Mouse (Mus musculus) stomach, embryonic 14.5 days (tissue): ENCODE measurements around the gene Cnih2. TPM values are rescaled to one million over a fixed set of nuclear protein-coding genes. Genes with fewer than 3 reads are reported as not detected.
A peak's percentile ranks its signal among the peaks of the same experiment; 100 is the strongest.

Experiments used
- ATAC-seq: fragments of 200-750 bp; cut with Nextera tagmentation; 2 replicates; pipeline ENCODE4 v1.8.0; 2017; ENCODE audit warnings: low read depth, moderate TSS enrichment; ENCODE audit not compliant: insufficient number of reproducible peaks, insufficient read depth, low FRiP score
- H3K27ac ChIP-seq: fragments of 300-500 bp; sonication (generic); 2 replicates; pipeline ENCODE4 v1.5.1; 2014; ENCODE audit warnings: mild to moderate bottlenecking, low read length, moderate library complexity, mixed read lengths
- H3K27me3 ChIP-seq: fragments of 300-500 bp; sonication (generic); 2 replicates; pipeline ENCODE4 v1.6.1; 2014; ENCODE audit warnings: low read length, control low read depth, mixed read lengths; ENCODE audit not compliant: control insufficient read depth, insufficient read depth
- H3K36me3 ChIP-seq: fragments of 300-500 bp; sonication (generic); 2 replicates; pipeline ENCODE4 v1.6.1; 2014; ENCODE audit warnings: mild to moderate bottlenecking, control low read depth, low read length, moderate library complexity, mixed read lengths; ENCODE audit not compliant: control insufficient read depth, insufficient read depth
- H3K4me1 ChIP-seq: fragments of 300-500 bp; sonication (generic); 2 replicates; pipeline ENCODE4 v1.6.1; 2014; ENCODE audit warnings: low read length, control low read depth, mixed read lengths; ENCODE audit not compliant: control insufficient read depth, insufficient read depth
- H3K4me2 ChIP-seq: fragments of 300-500 bp; sonication (generic); replicated peaks from 2 replicates; pipeline ENCODE4 v1.6.1; 2014; ENCODE audit warnings: low read depth, low read length, control low read depth
- H3K4me3 ChIP-seq: fragments of 300-500 bp; sonication (generic); 2 replicates; pipeline ENCODE4 v1.5.1; 2014; ENCODE audit warnings: low read depth, low read length, control low read depth
- H3K9ac ChIP-seq: fragments of 300-500 bp; sonication (generic); replicated peaks from 2 replicates; pipeline ENCODE4 v1.6.1; 2014; ENCODE audit warnings: low read depth, mild to moderate bottlenecking, control low read depth, low read length, moderate library complexity, mixed read lengths
- H3K9me3 ChIP-seq: fragments of 300-500 bp; sonication (generic); 2 replicates; pipeline ENCODE4 v1.6.1; 2016; ENCODE audit warnings: low read depth, low read length, control low read depth; ENCODE audit not compliant: control insufficient read depth
- WGBS: fragments of 180-500 bp; shearing (Covaris S2); extraction: QIAGEN DNeasy Blood & Tissue Kit; methylation state at CpG from one replicate; pipeline ENCODE4 v1.1.7; 2014; 5-methylcytosine and 5-hydroxymethylcytosine counted together
- polyA plus RNA-seq: library from polyadenylated mRNA; unstranded; fragments of >200 nt; fragmentation: Nextera tagmentation; extraction: Ambion mirVana; gene quantifications from 2 replicates; pipeline ENCODE4 v1.2.1, GENCODE M21; 2014

Cnih2 gene
- polyA plus RNA-seq = 25.8 and 27.3 TPM in 2 replicates

- Histone ChIP-seq H3K9me3 (no peaks in the 10 kb centered on the region), H3K4me2 (peak within 1 kb of the TSS; percentile 98), H3K27me3 (no peaks in the 10 kb centered on the region), H3K36me3 (peaks cover 46% of the 10 kb centered on the region), H3K9ac (peak within 1 kb of the TSS; percentile 77), H3K27ac (peak within 1 kb of the TSS; percentile 39), H3K4me1 (peaks cover 27% of the 10 kb centered on the region), H3K4me3 (peak within 1 kb of the TSS; percentile 65)
- 3% methylated on average over 47 of the region's 48 CpGs for WGBS
- peak; percentile 81 for ATAC-seq
Measured at GRCm38 (mm10) chr19:5098363-5099143, at the start of gene Cnih2. Cnih2 (minus strand) TSS chr19:5098521.

- H3K27ac ChIP-seq = no peak overlapping the region
- no peaks in the 10 kb centered on the region for H3K27me3 ChIP-seq
- H3K4me1 ChIP-seq = no peaks in the 10 kb centered on the region
- H3K4me2 ChIP-seq = no peak overlapping the region
- no peak overlapping the region for H3K4me3 ChIP-seq
- no peaks in the 10 kb centered on the region for H3K9me3 ChIP-seq
- peaks cover 25% of the 10 kb centered on the region for H3K36me3 ChIP-seq
- 4% methylated on average over 2 of the region's 2 CpGs for WGBS
- no peak overlapping the region for H3K9ac ChIP-seq
- 0 out of 2 replicates have a peak, but pooled peaks have one; percentile 42 for ATAC-seq
Measured at GRCm38 (mm10) chr19:5139640-5140039, 41.3 kb upstream of the Cnih2 start.

GRCm38 (mm10) chr19:5131237-5131636 is 32.9 kb upstream of the Cnih2 start:
- 75% methylated on average over 4 of the region's 4 CpGs for WGBS
- no peak for ATAC-seq
- H3K4me3 ChIP-seq = no peak overlapping the region

GRCm38 (mm10) chr19:5129770-5130169 is 31.4 kb upstream of the Cnih2 start:
- no peak overlapping the region for H3K9ac ChIP-seq
- H3K4me2 ChIP-seq = no peak overlapping the region
- H3K27ac ChIP-seq = no peak overlapping the region
- H3K4me3 ChIP-seq = no peak overlapping the region
- ATAC-seq = no peak
- WGBS = 46% methylated on average over 1 of the region's 1 CpGs
- H3K27me3 ChIP-seq = no peaks in the 10 kb centered on the region
- no peaks in the 10 kb centered on the region for H3K4me1 ChIP-seq
- no peaks in the 10 kb centered on the region for H3K9me3 ChIP-seq
- peaks cover 1% of the 10 kb centered on the region; the same call in 1 of the 2 replicates for H3K36me3 ChIP-seq

More at GRCm38 (mm10) chr19:5131237-5131636, 32.9 kb upstream of the Cnih2 start:
- H3K9ac ChIP-seq = no peak overlapping the region
- H3K9me3 ChIP-seq = no peaks in the 10 kb centered on the region
- H3K4me2 ChIP-seq = no peak overlapping the region
- no peaks in the 10 kb centered on the region for H3K27me3 ChIP-seq
- no peaks in the 10 kb centered on the region for H3K4me1 ChIP-seq
- H3K36me3 ChIP-seq = peaks cover 7% of the 10 kb centered on the region; the same call in 1 of the 2 replicates
- no peak overlapping the region for H3K27ac ChIP-seq

GRCm38 (mm10) chr19:5124055-5124614 is 25.8 kb upstream of the Cnih2 start:
- 72% methylated on average over 7 of the region's 7 CpGs for whole genome bisulfite sequencing
- no peaks in the 10 kb centered on the region for H3K4me1 ChIP-seq

GRCm38 (mm10) chr19:5123241-5123640 is 24.9 kb upstream of the Cnih2 start:
- ATAC-seq = no peak
- no peaks in the 10 kb centered on the region for H3K4me1 ChIP-seq
- H3K27me3 ChIP-seq = no peaks in the 10 kb centered on the region
- H3K36me3 ChIP-seq = no peaks in the 10 kb centered on the region
- no peak overlapping the region for H3K4me2 ChIP-seq
- no peak overlapping the region for H3K27ac ChIP-seq
- 84% methylated on average over 3 of the region's 3 CpGs for WGBS
- H3K4me3 ChIP-seq = no peak overlapping the region
- H3K9me3 ChIP-seq = no peaks in the 10 kb centered on the region
- no peak overlapping the region for H3K9ac ChIP-seq

More at GRCm38 (mm10) chr19:5124055-5124614, 25.8 kb upstream of the Cnih2 start:
- no peak overlapping the region for H3K27ac ChIP-seq
- no peak overlapping the region for H3K9ac ChIP-seq
- H3K4me3 ChIP-seq = no peak overlapping the region
- H3K4me2 ChIP-seq = no peak overlapping the region
- no peak for ATAC-seq
- H3K36me3 ChIP-seq = no peaks in the 10 kb centered on the region
- H3K9me3 ChIP-seq = no peaks in the 10 kb centered on the region
- no peaks in the 10 kb centered on the region for H3K27me3 ChIP-seq

GRCm38 (mm10) chr19:5122492-5122891 is 24.2 kb upstream of the Cnih2 start:
- H3K4me1 ChIP-seq = no peaks in the 10 kb centered on the region
- H3K4me2 ChIP-seq = no peak overlapping the region
- no peak overlapping the region for H3K4me3 ChIP-seq
- H3K27me3 ChIP-seq = no peaks in the 10 kb centered on the region
- H3K9me3 ChIP-seq = no peaks in the 10 kb centered on the region
- no peak overlapping the region for H3K9ac ChIP-seq
- WGBS = 68% methylated on average over 10 of the region's 10 CpGs
- no peak overlapping the region for H3K27ac ChIP-seq
- no peaks in the 10 kb centered on the region for H3K36me3 ChIP-seq
- ATAC-seq = no peak

GRCm38 (mm10) chr19:5118384-5118698 is 20.0 kb upstream of the Cnih2 start, which contains the start of gene Klc2:
Klc2 (minus strand) TSS chr19:5118560.
- H3K4me2 ChIP-seq = peak within 1 kb of the TSS; percentile 78
- no peaks in the 10 kb centered on the region for H3K27me3 ChIP-seq
- H3K4me1 ChIP-seq = peaks cover 8% of the 10 kb centered on the region; the same call in 1 of the 2 replicates
- peak; percentile 94 for ATAC-seq
- under 1% methylated on average over 18 of the region's 18 CpGs for WGBS
- peak within 1 kb of the TSS; percentile 88 for H3K4me3 ChIP-seq
- H3K27ac ChIP-seq = peak within 1 kb of the TSS; percentile 86
- no peaks in the 10 kb centered on the region for H3K9me3 ChIP-seq
- peaks cover 6% of the 10 kb centered on the region for H3K36me3 ChIP-seq
- peak within 1 kb of the TSS; percentile 72 for H3K9ac ChIP-seq
